Mouse (Mus musculus) heart, postnatal 4 days (tissue): ENCODE measurements around the gene Spns1. TPM values are rescaled to one million over a fixed set of nuclear protein-coding genes. Genes with fewer than 3 reads are reported as not detected.
A peak's percentile ranks its signal among the peaks of the same experiment; 100 is the strongest.

ENCODE experiments used
- DNase-seq: peaks from one replicate; pipeline ENCODE4 v3.0.0; 2021
- total RNA-seq, 2 experiments: library from RNA; stranded (reverse); gene quantifications; 2 replicates each; pipeline ENCODE4 v1.2.3; 2021

The Spns1 gene
- total RNA-seq, 2 experiments from 2014 or later = 36.8 to 37.3 TPM

- no peak for DNase-seq
Measured at GRCm38 (mm10) chr7:126368367-126368766, 8.9 kb downstream of the Spns1 start.

GRCm38 (mm10) chr7:126367636-126368035 lies 9.6 kb downstream of the Spns1 start:
- no peak for DNase-seq

- no peak for DNase-seq
Measured at GRCm38 (mm10) chr7:126363038-126363437, 14.2 kb downstream of the Spns1 start.

GRCm38 (mm10) chr7:126359049-126359448 lies 18.2 kb downstream of the Spns1 start:
- DNase-seq = peak; percentile 19

- no peak for DNase-seq
Measured at GRCm38 (mm10) chr7:126358413-126358812, 18.8 kb downstream of the Spns1 start.

GRCm38 (mm10) chr7:126357838-126358237 lies 19.4 kb downstream of the Spns1 start:
- DNase-seq = no peak

- no peak for DNase-seq
Measured at GRCm38 (mm10) chr7:126356793-126357591, 20.3 kb downstream of the Spns1 start.

- DNase-seq = no peak
Measured at GRCm38 (mm10) chr7:126355847-126356597, 21.2 kb downstream of the Spns1 start.

- DNase-seq = no peak
Measured at GRCm38 (mm10) chr7:126354738-126355614, 22.3 kb downstream of the Spns1 start.

GRCm38 (mm10) chr7:126353994-126354365 lies 23.3 kb downstream of the Spns1 start:
- DNase-seq = no peak

GRCm38 (mm10) chr7:126353251-126353993 lies 23.8 kb downstream of the Spns1 start:
- DNase-seq = no peak

GRCm38 (mm10) chr7:126351419-126351951 lies 25.8 kb downstream of the Spns1 start:
- DNase-seq = no peak

- no peak for DNase-seq
Measured at GRCm38 (mm10) chr7:126350748-126351418, 26.4 kb downstream of the Spns1 start.

GRCm38 (mm10) chr7:126348293-126348692 lies 29.0 kb downstream of the Spns1 start:
- DNase-seq = no peak

- DNase-seq = no peak
Measured at GRCm38 (mm10) chr7:126347098-126347497, 30.2 kb downstream of the Spns1 start.

GRCm38 (mm10) chr7:126345969-126346368 lies 31.3 kb downstream of the Spns1 start:
- DNase-seq = no peak

GRCm38 (mm10) chr7:126345557-126345956 lies 31.7 kb downstream of the Spns1 start:
- no peak for DNase-seq

- DNase-seq = no peak
Measured at GRCm38 (mm10) chr7:126340896-126341295, 36.4 kb downstream of the Spns1 start.

GRCm38 (mm10) chr7:126340206-126340618 lies 37.0 kb downstream of the Spns1 start:
- DNase-seq = no peak

- peak; percentile 22 for DNase-seq
Measured at GRCm38 (mm10) chr7:126339521-126339971, 37.7 kb downstream of the Spns1 start.

GRCm38 (mm10) chr7:126338906-126339305 lies 38.3 kb downstream of the Spns1 start:
- DNase-seq = no peak
